Mouse (Mus musculus) G1E (cell line): ENCODE data around the gene B4galnt1.

Experiments
- CTCF ChIP-seq: IDR thresholded peaks from 2 replicates; pipeline ENCODE4 v1.5.1; 2012; ENCODE audit warnings: low read depth, low read length, inconsistent platforms, mixed read lengths
- GATA1 ChIP-seq: IDR thresholded peaks from 2 replicates; pipeline ENCODE4 v1.6.1; 2012; ENCODE audit warnings: borderline replicate concordance, low read length, inconsistent platforms, mixed read lengths
- POLR2AphosphoS5 ChIP-seq: IDR thresholded peaks from 2 replicates; pipeline ENCODE4 v1.6.1; 2012; ENCODE audit warnings: low read depth, low read length, inconsistent platforms; ENCODE audit not compliant: insufficient replicate concordance
- TAL1 ChIP-seq: conservative IDR thresholded peaks from 2 replicates; pipeline ENCODE4 v1.6.1; 2012; ENCODE audit warnings: low read depth, low read length, inconsistent platforms, mixed read lengths

- TF ChIP-seq TAL1 (no peak), CTCF (no peak), POLR2AphosphoS5 (no peak), GATA1 (no peak)
These were observed 38.4 kb upstream of the B4galnt1 start for GRCm38 (mm10) chr10:127126579-127126978.
